Mouse (Mus musculus) mature B cell (primary cell): ENCODE results near the gene Kcnk6.

ENCODE experiments used
- in situ Hi-C: fragments of 300-500 bp; cut with MboI; formaldehyde crosslinking; loops from 2 replicates; pipeline ENCODE4 v1.14.3; 2019

Gene Kcnk6

GRCm38 (mm10) chr7:29232247-29233013 is at the start of gene Kcnk6:
TSS of gene Kcnk6 (minus strand) at chr7:29232515.
- in situ Hi-C loops: no loop called here

GRCm38 (mm10) chr7:29281201-29282073 is 49.1 kb upstream of the Kcnk6 start, which contains the start of gene Spint2:
TSS of gene Spint2 (minus strand) at chr7:29281912.
- in situ Hi-C loops: no loop called here

GRCm38 (mm10) chr7:29280801-29281200 is 48.5 kb upstream of the Kcnk6 start:
- in situ Hi-C loops: no loop called here

GRCm38 (mm10) chr7:29279924-29280323 is 47.6 kb upstream of the Kcnk6 start:
- in situ Hi-C loops: no loop called here

- in situ Hi-C loops: no loop called here
Observed at GRCm38 (mm10) chr7:29279261-29279660, 46.9 kb upstream of the Kcnk6 start.

- in situ Hi-C loops: no loop called here
Observed at GRCm38 (mm10) chr7:29277510-29277909, 45.2 kb upstream of the Kcnk6 start.

GRCm38 (mm10) chr7:29276715-29277114 is 44.4 kb upstream of the Kcnk6 start:
- in situ Hi-C loops: no loop called here

GRCm38 (mm10) chr7:29271687-29272465 is 39.6 kb upstream of the Kcnk6 start:
- in situ Hi-C loops: no loop called here

- in situ Hi-C loops: no loop called here
Observed at GRCm38 (mm10) chr7:29270445-29270844, 38.1 kb upstream of the Kcnk6 start.

GRCm38 (mm10) chr7:29266931-29267330 is 34.6 kb upstream of the Kcnk6 start:
- in situ Hi-C loops: no loop called here

GRCm38 (mm10) chr7:29265636-29266035 is 33.3 kb upstream of the Kcnk6 start:
- in situ Hi-C loops: no loop called here

GRCm38 (mm10) chr7:29263831-29264230 is 31.5 kb upstream of the Kcnk6 start:
- in situ Hi-C loops: no loop called here

- in situ Hi-C loops: no loop called here
Observed at GRCm38 (mm10) chr7:29262151-29262550, 29.8 kb upstream of the Kcnk6 start.

GRCm38 (mm10) chr7:29259781-29260730 is 27.7 kb upstream of the Kcnk6 start:
- in situ Hi-C loops: no loop called here

- in situ Hi-C loops: no loop called here
Observed at GRCm38 (mm10) chr7:29257368-29257767, 25.1 kb upstream of the Kcnk6 start.

- in situ Hi-C loops: no loop called here
Observed at GRCm38 (mm10) chr7:29255875-29256274, 23.6 kb upstream of the Kcnk6 start.

GRCm38 (mm10) chr7:29253842-29254241 is 21.5 kb upstream of the Kcnk6 start:
- in situ Hi-C loops: no loop called here

GRCm38 (mm10) chr7:29251166-29251565 is 18.9 kb upstream of the Kcnk6 start:
- in situ Hi-C loops: no loop called here

GRCm38 (mm10) chr7:29248261-29248841 is 16.0 kb upstream of the Kcnk6 start, which contains the start of gene 2200002D01Rik:
TSS of gene 2200002D01Rik (minus strand) at chr7:29248466.
- in situ Hi-C loops: loop anchor here (10.0 kb wide), 1 partner anchor 124 kb away; the partner anchor contains the start of gene Ryr1

- in situ Hi-C loops: loop anchor here (10.0 kb wide), 1 partner anchor 123 kb away; the partner anchor contains the start of gene Ryr1
Observed at GRCm38 (mm10) chr7:29247706-29248105, 15.4 kb upstream of the Kcnk6 start.
